Mouse (Mus musculus) embryonic stem cell, embryonic (primary cell): ENCODE measurements around the gene Apol9b.
"Not testable (repeated sequence)": the region's sequence is repeated elsewhere in the genome, so short reads cannot be mapped to it uniquely, and the experiment has no call there.

ENCODE experiments used
- CTCF ChIA-PET, 4 experiments: fragments of 300-600 bp in 2 of 4; fragments of 350-600 bp in 2 of 4; sonication (Branson Sonifier 250); formaldehyde crosslinking; loops; one replicate each; lab custom pipeline; 2022; ENCODE audit warnings: inconsistent platforms in 2 of 4; lab: Charles Lee
- POLR2A ChIA-PET, 4 experiments: fragments of 300-600 bp in 2 of 4; fragments of 350-600 bp in 2 of 4; sonication (Branson Sonifier 250); formaldehyde crosslinking; loops; one replicate each; lab custom pipeline; 2022; ENCODE audit warnings: antibody characterized with exemption in 4 of 4, inconsistent platforms in 1 of 4; lab: Charles Lee

Apol9b gene

DNA sequence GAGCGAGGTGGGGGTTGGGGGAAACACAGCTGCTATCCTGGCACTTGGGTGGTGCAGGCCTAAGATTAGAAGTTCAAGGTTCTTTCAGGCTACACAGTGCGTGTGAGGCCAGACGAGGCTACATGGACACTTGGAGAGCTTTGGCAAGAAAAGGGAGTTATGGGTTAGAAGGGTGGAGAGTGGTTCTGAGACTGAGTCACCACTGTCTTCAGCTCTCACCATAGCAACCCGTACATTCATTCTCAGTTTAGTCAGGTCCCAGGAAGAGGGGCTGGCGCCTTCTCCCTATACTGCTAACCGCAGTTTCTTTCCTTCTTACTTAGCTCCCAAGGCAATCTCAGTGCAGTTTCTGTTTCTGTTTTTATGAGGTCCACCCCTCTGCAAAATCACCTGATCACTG, 12.7 kb downstream of the Apol9b start:
- CTCF ChIA-PET = interaction anchor here in 3 of 4 experiments (0.9 to 2.0 kb wide), 10 partner anchors 8 to 498 kb away, joined by 3 to 11 read pairs (median 6); partner anchors contain the start of gene Apol8 (in 2 of the 3)
- POLR2A ChIA-PET = not testable (repeated sequence)

DNA sequence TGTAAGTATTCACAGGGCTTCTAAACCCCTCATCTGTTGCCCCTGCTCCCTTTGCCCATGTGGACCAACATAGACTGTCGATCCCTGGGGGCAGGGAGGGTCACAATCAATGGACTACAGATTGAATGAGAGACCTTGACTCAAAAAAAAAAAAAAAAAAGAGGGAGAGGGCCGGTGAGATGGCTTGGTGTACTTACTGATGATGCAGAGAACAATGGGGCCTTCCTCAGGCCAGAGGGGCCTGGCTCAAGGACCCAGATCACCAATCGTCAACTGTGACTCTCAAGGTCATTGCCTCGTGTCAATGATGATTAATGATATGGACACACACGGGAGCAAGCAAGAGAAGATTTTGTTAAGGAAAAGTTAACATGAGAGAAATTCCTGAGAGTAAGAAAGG, 15.8 kb downstream of the Apol9b start:
- ChIA-PET CTCF (no interaction called here), POLR2A (no interaction called here)

DNA sequence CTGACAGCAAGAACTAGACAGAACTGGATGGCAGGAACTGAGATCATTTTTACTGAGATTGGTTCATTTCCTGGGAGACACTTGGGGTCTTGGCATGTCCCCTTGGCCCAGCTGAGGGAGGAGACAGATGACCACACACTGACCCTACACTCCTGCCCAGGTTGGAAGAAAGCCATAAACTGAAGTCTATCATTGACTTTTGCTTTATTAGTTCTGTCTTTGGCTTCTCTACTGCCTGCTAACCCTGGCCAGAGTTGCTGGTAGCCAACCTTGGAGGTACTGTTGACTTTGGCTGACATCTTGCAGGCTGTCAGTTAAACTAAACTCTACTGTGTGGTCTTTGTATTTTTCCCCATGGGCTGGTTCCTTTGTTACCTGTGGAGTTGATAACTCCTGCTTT, 16.2 kb downstream of the Apol9b start:
- ChIA-PET POLR2A (no interaction called here), CTCF (no interaction called here)

DNA sequence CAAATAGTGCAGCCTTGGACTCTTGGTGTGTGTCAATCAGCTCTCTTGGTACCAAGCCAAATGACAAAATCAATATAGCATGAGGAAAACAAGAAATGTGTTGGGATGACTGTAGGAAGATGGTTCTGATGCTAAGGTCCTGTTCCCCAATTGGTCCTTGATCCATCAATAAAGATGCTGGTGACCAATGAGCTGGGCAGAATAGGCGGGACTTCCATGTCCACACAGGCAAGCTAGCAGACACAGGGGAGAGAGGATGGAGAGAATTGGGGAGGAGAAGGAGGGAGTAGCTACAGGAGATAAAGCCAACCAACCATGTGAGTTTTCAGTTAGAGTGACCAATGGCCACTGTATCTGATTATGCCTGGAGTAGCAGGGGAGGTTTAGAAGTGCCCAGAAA, 17.5 kb downstream of the Apol9b start:
- ChIA-PET POLR2A (interaction anchor here in 1 of 4 experiments (0.6 kb wide), 1 partner anchor 1106 kb away, joined by 4 read pairs; no protein-coding TSS in a partner anchor), CTCF (interaction anchor here in 2 of 4 experiments (1.0 to 1.5 kb wide), 4 partner anchors 10 to 188 kb away, joined by 3 to 5 read pairs (median 3); partner anchors contain the start of gene Apol8 (in 2 of the 2))

DNA sequence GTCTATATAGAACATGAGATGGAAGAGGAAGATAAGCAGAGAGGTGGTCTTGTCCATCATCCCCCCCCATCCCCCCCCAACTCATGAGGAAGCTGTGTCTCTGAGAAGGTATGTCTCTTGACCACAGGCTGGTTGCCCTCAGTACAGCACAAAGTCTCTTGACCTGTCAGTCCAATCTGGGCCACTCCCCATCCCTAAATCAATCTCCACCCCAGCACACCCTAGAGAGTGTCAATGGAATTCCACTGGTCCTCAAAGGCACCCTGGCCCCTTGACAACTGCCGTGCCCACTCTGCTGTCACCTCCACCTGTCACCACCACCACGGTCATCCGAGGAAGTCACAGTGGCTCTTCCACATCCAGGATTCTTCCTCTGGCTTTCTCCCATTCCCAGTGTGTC, 19.6 kb downstream of the Apol9b start:
- ChIA-PET CTCF (interaction anchor here in 3 of 4 experiments (0.6 to 2.8 kb wide), 7 partner anchors 13 to 1238 kb away, joined by 3 to 10 read pairs (median 3); no protein-coding TSS in a partner anchor), POLR2A (interaction anchor here in 2 of 4 experiments (1.0 to 2.4 kb wide), 2 partner anchors 9 to 169 kb away, joined by 4 to 6 read pairs; no protein-coding TSS in a partner anchor)

DNA sequence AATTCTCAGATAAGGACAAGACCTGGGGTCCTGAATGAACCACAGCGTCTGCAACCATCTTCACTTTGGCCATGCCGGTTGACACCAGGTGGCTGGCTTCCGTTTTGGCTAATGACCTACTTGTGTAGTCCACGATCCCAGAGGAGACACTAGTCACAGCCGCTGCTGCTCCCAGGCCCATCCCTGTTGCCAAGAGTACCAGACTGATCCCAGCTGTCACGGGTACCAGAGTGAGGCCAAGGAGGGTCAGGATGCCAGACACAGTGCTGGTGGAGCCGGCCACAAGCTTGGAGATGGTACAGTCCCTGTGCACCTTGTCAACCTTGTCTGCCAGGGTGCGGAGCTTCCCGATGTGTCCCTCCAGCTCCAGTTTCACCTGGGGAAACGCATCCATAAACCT, 20.9 kb downstream of the Apol9b start:
- ChIA-PET POLR2A (interaction anchor here in 2 of 4 experiments (0.7 to 2.4 kb wide), 4 partner anchors 168 to 383 kb away, joined by 3 to 6 read pairs (median 4); partner anchors contain the start of genes Eif3d (in 1 of the 2) and Foxred2 (in 1 of the 2)), CTCF (interaction anchor here (0.6 to 2.8 kb wide), 13 partner anchors 9 to 490 kb away, joined by 3 to 10 read pairs (median 4); partner anchors contain the start of gene Txn2 (in 1 of the 4))

DNA sequence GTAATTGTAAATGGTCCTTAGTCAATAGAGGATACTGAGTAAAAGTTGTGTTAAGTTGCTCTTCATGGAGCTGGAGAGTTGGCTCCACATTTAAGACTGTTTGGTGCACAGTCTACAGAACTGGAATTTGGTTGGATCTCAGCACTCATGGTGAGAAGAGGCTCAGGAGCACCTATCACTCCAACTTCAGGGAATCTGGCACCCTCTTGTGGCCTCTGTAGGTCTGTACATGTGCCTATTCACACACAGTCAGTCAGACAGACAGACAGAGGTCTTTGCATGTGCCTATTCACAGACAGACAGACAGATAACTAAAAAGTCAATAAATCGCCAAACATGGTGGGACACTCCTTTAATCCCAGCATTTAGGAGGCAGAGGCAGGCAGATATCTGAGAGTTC, 21.6 kb downstream of the Apol9b start:
- POLR2A ChIA-PET = interaction anchor here in 2 of 4 experiments (0.5 to 2.4 kb wide), 6 partner anchors 11 to 428 kb away, joined by 3 to 6 read pairs (median 4); partner anchors contain the start of gene Eif3d (in 1 of the 2)
- CTCF ChIA-PET = interaction anchor here (0.6 to 2.8 kb wide), 14 partner anchors 10 to 489 kb away, joined by 3 to 10 read pairs (median 4); partner anchors contain the start of gene Txn2 (in 1 of the 4)

DNA sequence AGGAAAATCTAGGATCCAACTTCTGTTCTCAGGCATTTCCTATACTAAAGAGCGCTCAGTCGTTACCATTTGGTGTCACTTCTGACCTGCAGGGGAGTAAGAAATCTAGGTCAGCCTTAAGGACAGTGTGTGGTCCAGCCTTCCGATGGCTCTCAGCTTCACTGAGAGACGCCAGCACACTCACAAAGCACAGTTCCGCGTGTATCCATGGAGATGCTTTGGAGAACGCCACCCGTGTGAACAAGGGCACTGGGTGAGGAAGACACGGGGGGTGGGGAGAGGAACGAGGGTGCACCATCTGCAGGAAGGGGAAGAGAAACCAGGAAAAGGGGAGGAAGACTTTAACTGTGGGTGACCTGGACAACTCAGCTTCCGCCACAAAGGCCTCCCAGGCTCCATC, 23.6 kb downstream of the Apol9b start:
- CTCF ChIA-PET = interaction anchor here in 3 of 4 experiments (0.9 to 1.5 kb wide), 6 partner anchors 10 to 217 kb away, joined by 3 to 6 read pairs (median 3); no protein-coding TSS in a partner anchor

DNA sequence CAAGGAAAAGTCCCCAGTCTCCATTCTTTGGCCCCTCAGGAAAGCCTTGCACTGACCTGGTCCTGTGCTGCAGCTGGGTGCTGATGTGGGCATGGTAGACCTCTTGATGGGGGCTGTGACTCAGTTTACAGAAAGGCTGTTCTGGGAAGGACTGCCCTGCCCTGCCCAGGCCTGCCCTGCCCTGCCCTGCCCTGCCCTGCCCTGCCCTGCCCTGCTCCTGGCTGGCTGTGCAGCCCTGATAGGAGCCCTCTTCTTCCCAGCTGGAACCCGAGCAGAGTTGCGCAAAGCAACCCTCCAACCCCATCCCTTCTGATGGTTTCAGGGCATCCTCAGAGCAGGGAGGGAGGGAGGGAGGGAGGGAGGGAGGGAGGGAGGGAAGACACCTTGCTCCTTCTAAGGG, 26.3 kb downstream of the Apol9b start:
- CTCF ChIA-PET = interaction anchor here in 2 of 4 experiments (0.6 to 2.4 kb wide), 3 partner anchors 12 to 224 kb away, joined by 3 to 10 read pairs (median 5); no protein-coding TSS in a partner anchor

More for the DNA sequence above, 23.6 kb downstream of the Apol9b start:
- POLR2A ChIA-PET = no interaction called here

DNA sequence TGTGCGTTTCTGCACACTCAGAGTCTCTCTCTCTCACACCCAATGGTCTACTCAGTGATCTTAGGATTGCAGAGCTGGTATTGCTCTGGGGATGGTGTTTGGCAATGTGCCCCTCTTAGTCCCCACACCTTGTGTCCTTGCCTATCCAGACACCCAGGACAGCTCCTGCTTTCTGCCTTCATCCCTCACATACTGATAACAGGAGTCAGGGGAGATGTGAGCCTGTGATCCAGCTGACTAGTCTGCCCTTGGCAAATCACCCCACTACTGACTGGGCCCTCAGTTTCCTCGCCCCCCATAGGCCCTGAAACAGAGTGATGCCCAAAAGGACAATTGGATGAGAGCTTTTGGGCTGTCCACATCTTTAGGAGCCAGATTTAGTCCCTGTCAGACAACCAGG, 27.2 kb downstream of the Apol9b start:
- POLR2A ChIA-PET = interaction anchor here in 2 of 4 experiments (0.6 to 1.2 kb wide), 6 partner anchors 10 to 541 kb away, joined by 3 to 4 read pairs (median 3); no protein-coding TSS in a partner anchor

More for the DNA sequence above, 26.3 kb downstream of the Apol9b start:
- POLR2A ChIA-PET = interaction anchor here in 1 of 4 experiments (1.0 kb wide), 2 partner anchors 11 to 45 kb away, joined by 3 to 4 read pairs; no protein-coding TSS in a partner anchor

DNA sequence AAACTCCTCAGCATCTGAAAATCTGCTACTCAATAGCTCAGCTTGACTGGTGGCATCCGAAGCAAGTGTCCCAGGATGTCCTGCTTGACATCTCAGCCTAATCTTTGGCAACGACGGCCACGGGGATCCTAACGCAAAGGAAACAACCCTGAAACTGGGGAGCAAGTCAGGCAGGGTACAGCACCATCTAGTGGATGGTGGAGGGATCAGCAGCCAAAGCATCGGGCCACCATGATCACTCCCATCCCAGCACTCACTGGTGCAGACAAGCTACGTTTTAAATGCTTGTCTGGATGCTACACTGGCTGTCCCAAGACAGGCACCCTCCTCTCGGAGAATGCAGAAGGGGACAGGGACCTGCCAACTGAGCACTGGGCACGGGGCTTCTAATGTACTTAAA, 28.0 kb downstream of the Apol9b start, which contains the start of gene Apol8:
Gene Apol8, minus strand, starts transcription at position 156 of the 400 bp plus-strand sequence.
- ChIA-PET CTCF (interaction anchor here (0.5 to 2.7 kb wide), 57 partner anchors 9 to 1011 kb away, joined by 3 to 29 read pairs (median 4); partner anchors contain the start of genes Myh9 (in 1 of the 4) and Txn2 (in 1 of the 4)), POLR2A (interaction anchor here in 3 of 4 experiments (0.6 to 1.9 kb wide), 9 partner anchors 8 to 925 kb away, joined by 3 to 4 read pairs (median 3); partner anchors contain the start of gene Eif3d (in 1 of the 3))

More for the DNA sequence above, 27.2 kb downstream of the Apol9b start:
- CTCF ChIA-PET = interaction anchor here in 2 of 4 experiments (0.9 to 2.7 kb wide), 9 partner anchors 10 to 420 kb away, joined by 3 to 10 read pairs (median 5); no protein-coding TSS in a partner anchor

DNA sequence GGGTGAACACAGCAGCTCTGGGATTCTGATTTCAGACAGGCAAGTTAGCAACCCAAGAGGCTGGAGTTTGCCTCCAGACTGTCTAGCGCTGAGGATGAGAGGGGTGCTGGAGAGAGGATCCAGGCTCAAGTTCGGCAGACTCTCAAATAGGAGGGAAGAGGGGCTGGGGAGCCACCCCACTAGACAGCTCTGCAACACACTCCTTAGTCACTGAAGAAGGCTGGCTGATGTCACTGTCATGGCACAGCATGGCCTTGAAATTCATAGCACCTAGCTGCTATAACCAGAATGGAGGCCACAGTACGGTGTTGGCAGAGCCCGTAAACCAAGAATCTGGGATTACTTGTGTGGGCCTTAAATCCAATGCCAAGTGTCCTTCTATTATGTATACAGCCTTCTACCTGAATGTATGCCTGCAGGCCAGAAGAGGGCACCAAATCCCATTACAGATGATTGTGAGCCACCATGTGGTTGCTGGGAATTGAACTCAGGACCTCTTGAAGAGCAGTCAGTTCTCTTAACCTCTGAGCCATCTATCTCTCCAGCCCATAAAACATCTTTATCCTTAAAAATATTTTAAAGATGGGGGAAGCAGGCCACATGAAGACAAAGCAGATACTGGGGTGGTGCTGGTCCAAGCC, 28.9 kb downstream of the Apol9b start:
- POLR2A ChIA-PET = interaction anchor here in 3 of 4 experiments (0.9 to 1.9 kb wide), 9 partner anchors 9 to 213 kb away, joined by 3 to 5 read pairs (median 4); partner anchors contain the start of gene Eif3d (in 1 of the 3)
- CTCF ChIA-PET = interaction anchor here (0.5 to 2.7 kb wide), 55 partner anchors 8 to 1012 kb away, joined by 3 to 29 read pairs (median 4); partner anchors contain the start of genes Myh9 (in 1 of the 4) and Txn2 (in 1 of the 4)

DNA sequence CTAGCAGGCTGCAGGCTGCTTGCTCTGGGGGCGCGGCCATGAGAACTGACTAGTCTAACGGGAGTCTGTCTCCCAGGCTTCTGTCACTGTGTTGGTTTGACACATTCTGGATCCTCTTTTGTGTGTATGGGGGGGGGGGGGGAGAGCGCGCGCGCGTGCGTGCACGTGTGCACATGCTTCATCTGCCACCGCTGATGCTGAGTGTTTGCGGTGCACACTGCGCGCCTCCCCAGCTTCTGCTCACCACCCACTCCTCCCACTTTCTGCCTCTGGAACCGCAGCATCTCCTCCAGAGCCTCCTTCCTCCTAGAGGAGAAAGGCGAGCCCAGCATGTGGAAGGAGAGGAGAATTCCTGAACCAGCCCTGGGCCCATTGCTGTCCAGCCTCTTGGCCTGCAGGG, 31.2 kb downstream of the Apol9b start:
- CTCF ChIA-PET = interaction anchor here (0.6 to 5.3 kb wide), 7 partner anchors 15 to 1135 kb away, joined by 3 to 50 read pairs (median 5); no protein-coding TSS in a partner anchor
- POLR2A ChIA-PET = interaction anchor here in 2 of 4 experiments (0.7 to 3.2 kb wide), 5 partner anchors 11 to 885 kb away, joined by 3 to 12 read pairs (median 4); no protein-coding TSS in a partner anchor

DNA sequence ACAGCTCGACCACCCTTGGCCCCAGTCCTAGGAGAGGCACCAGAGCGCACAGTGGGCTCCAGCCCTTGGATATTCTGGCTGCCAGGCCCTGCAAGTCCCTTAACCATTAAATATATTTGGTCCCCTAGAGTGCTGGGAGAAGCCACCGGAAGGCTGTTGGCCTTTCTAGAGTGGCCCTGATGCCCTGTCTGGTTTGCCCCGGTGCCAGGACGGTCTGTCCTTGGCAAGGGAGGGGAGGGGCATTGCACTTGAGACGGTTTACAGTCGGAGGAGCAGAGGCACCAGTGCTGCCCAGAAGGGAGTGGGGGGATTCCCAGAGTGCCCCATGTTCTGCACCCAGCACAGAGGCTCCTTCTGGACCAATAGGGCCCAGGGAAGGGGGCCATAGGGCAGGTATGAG, 32.2 kb downstream of the Apol9b start:
- ChIA-PET CTCF (interaction anchor here (0.6 to 7.6 kb wide), 14 partner anchors 8 to 478 kb away, joined by 3 to 117 read pairs (median 5); no protein-coding TSS in a partner anchor), POLR2A (interaction anchor here in 3 of 4 experiments (0.8 to 3.2 kb wide), 9 partner anchors 9 to 209 kb away, joined by 3 to 12 read pairs (median 4); partner anchors contain the start of gene Eif3d (in 1 of the 3))

DNA sequence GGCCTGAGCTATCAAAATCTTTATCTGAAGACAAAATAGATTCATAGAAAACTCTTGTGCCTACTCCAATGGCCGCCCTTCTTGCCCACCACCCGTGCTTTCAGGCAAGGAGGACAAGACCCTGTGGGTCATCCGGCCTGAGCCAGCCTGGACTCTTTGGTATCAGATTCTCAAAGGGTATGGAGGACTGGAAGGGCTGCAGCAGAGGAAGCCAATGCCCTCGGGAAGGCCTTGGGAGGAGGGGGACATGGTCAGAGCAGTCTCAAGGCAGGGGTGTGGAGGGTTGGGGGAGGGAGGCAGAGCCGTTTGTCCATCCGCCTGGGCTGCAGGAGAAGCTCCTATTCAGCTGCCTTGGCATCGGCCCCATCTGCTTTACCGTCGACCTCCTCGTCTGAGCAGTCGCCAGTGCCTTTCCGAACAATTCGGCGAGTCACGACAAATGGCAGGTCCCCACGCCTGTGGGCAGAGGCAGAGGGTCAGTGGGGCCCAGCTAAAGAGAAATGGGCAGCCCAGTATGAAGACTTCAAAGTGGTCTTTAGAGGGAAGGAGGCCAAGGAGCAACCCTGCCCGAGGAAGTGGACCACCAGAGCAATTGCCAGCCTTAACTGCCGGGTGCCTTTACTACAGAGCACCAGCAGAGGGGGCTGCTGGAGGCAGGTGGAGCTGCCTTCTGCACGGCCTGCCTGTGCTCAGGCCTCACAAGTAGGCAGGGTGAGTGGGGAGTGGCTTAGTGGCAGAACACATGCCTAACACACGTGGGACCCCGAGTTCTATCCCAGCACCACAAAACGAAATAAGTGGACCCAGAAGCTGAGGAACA, 32.9 kb downstream of the Apol9b start:
- ChIA-PET POLR2A (interaction anchor here (0.5 to 3.2 kb wide), 42 partner anchors 8 to 211 kb away, joined by 3 to 18 read pairs (median 4); partner anchors contain the start of genes Eif3d (in 3 of the 4), Foxred2 (in 1 of the 4) and Myh9 (in 1 of the 4)), CTCF (interaction anchor here (0.5 to 7.6 kb wide), 63 partner anchors 8 to 944 kb away, joined by 3 to 117 read pairs (median 4); partner anchors contain the start of genes Txn2 (in 2 of the 4) and Myh9 (in 1 of the 4))

DNA sequence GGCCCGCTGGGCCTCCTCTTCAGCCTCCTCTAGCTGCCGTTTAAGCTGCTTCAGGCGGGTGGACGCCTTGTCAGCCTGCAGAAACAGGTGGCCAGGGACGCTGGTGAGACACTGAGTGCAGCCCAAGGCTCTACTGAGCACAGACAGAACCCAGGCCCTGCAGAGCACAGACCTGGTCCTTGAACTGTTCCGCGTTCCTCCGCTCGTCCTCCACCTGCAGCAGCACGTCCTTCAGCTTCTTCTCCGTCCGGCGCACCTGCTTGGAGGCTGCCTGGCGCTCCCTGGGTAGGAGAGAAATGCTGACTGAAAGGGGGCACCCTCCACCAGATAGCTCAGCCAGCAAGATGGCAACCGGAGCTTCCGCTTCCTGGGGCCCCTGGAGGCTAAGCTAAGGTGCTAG, 34.2 kb downstream of the Apol9b start:
- ChIA-PET POLR2A (interaction anchor here (0.5 to 3.2 kb wide), 42 partner anchors 8 to 1220 kb away, joined by 3 to 18 read pairs (median 4); partner anchors contain the start of genes Eif3d (in 2 of the 4), Foxred2 (in 1 of the 4), Myh9 (in 1 of the 4) and Txn2 (in 1 of the 4)), CTCF (interaction anchor here (0.6 to 7.6 kb wide), 37 partner anchors 8 to 356 kb away, joined by 3 to 117 read pairs (median 6); partner anchors contain the start of genes Myh9 (in 1 of the 4) and Txn2 (in 1 of the 4))
